Mouse (Mus musculus) hindbrain, embryonic 14.5 days (tissue): ENCODE data around the gene Taar6. TPM values are rescaled to one million over a fixed set of nuclear protein-coding genes. Genes with fewer than 3 reads are reported as not detected.
A peak's percentile ranks its signal among the peaks of the same experiment; 100 is the strongest.

Source experiments
- ATAC-seq: fragments of 200-750 bp; cut with Nextera tagmentation; 2 replicates; pipeline ENCODE4 v1.8.0; 2017; ENCODE audit warnings: moderate number of reproducible peaks, mild to moderate bottlenecking, moderate TSS enrichment, moderate library complexity; ENCODE audit not compliant: low FRiP score
- DNase-seq: peaks from one replicate; pipeline ENCODE4 v3.0.0-alpha.2; 2015; ENCODE audit warnings: low spot score
- H3K27ac ChIP-seq: fragments of 300-500 bp; sonication (generic); 2 replicates; pipeline ENCODE4 v1.5.1; 2014; ENCODE audit warnings: mild to moderate bottlenecking, moderate library complexity
- H3K27me3 ChIP-seq: fragments of 300-500 bp; sonication (generic); 2 replicates; pipeline ENCODE4 v1.6.1; 2014; ENCODE audit warnings: mild to moderate bottlenecking, low read length, mixed read lengths; ENCODE audit not compliant: control insufficient read depth, insufficient read depth
- H3K36me3 ChIP-seq: fragments of 300-500 bp; sonication (generic); replicated peaks from 2 replicates; pipeline ENCODE4 v1.6.1; 2014; ENCODE audit not compliant: control insufficient read depth, insufficient read depth
- H3K4me1 ChIP-seq: fragments of 300-500 bp; sonication (generic); replicated peaks from 2 replicates; pipeline ENCODE4 v1.6.1; 2014; ENCODE audit warnings: antibody characterized with exemption, low read length, mixed read lengths; ENCODE audit not compliant: control insufficient read depth, insufficient read depth
- H3K4me2 ChIP-seq: fragments of 300-500 bp; sonication (generic); replicated peaks from 2 replicates; pipeline ENCODE4 v1.6.1; 2014; ENCODE audit warnings: mild to moderate bottlenecking, moderate library complexity
- H3K4me3 ChIP-seq: fragments of 300-500 bp; sonication (generic); replicated peaks from 2 replicates; pipeline ENCODE4 v1.5.1; 2014; ENCODE audit warnings: mild to moderate bottlenecking, low read length
- H3K9ac ChIP-seq: fragments of 300-500 bp; sonication (generic); 2 replicates; pipeline ENCODE4 v1.6.1; 2014
- H3K9me3 ChIP-seq: fragments of 300-500 bp; sonication (generic); 2 replicates; pipeline ENCODE4 v1.6.1; 2016; ENCODE audit warnings: low read length; ENCODE audit not compliant: control insufficient read depth
- WGBS: fragments of 180-500 bp; shearing (Covaris S2); extraction: QIAGEN DNeasy Blood & Tissue Kit; methylation state at CpG from one replicate; pipeline ENCODE4 v1.1.7; 2014; 5-methylcytosine and 5-hydroxymethylcytosine counted together
- polyA plus RNA-seq: library from polyadenylated mRNA; unstranded; fragments of >200 nt; fragmentation: Nextera tagmentation; extraction: Ambion mirVana; gene quantifications from 2 replicates; pipeline ENCODE4 v1.2.1, GENCODE M21; 2014

The Taar6 gene
- polyA plus RNA-seq, 1 experiment from 2014 or later, result not detected

GRCm38 (mm10) chr10:23978901-23979705 is 6.3 kb downstream of the Taar6 start:
- ATAC-seq (peak; percentile 77), DNase-seq (peak; percentile 72)
- no peaks in the 10 kb centered on the region for H3K27me3 ChIP-seq
- H3K36me3 ChIP-seq, result no peaks in the 10 kb centered on the region
- no peak overlapping the region for H3K9ac ChIP-seq
- H3K27ac ChIP-seq, result no peak overlapping the region
- WGBS, result 43% methylated on average over 16 of the region's 16 CpGs
- no peaks in the 10 kb centered on the region for H3K9me3 ChIP-seq
- H3K4me3 ChIP-seq, result no peak overlapping the region
- no peaks in the 10 kb centered on the region for H3K4me1 ChIP-seq
- no peak overlapping the region for H3K4me2 ChIP-seq

GRCm38 (mm10) chr10:23977958-23978357 is 7.5 kb downstream of the Taar6 start:
- no peak for ATAC-seq
- no peak overlapping the region for H3K4me3 ChIP-seq
- 37% methylated on average over 4 of the region's 4 CpGs for WGBS
- no peaks in the 10 kb centered on the region for H3K27me3 ChIP-seq
- DNase-seq, result no peak
- no peaks in the 10 kb centered on the region for H3K4me1 ChIP-seq
- H3K9ac ChIP-seq, result no peak overlapping the region
- no peaks in the 10 kb centered on the region for H3K36me3 ChIP-seq
- no peak overlapping the region for H3K27ac ChIP-seq
- no peaks in the 10 kb centered on the region for H3K9me3 ChIP-seq
- H3K4me2 ChIP-seq, result no peak overlapping the region

GRCm38 (mm10) chr10:23971256-23971655 is 14.2 kb downstream of the Taar6 start:
- H3K4me2 ChIP-seq, result no peak overlapping the region
- H3K4me1 ChIP-seq, result no peaks in the 10 kb centered on the region
- no peaks in the 10 kb centered on the region for H3K9me3 ChIP-seq
- 88% methylated on average over 5 of the region's 5 CpGs for WGBS
- no peaks in the 10 kb centered on the region for H3K36me3 ChIP-seq
- ATAC-seq (no peak), DNase-seq (no peak)
- no peak overlapping the region for H3K4me3 ChIP-seq
- no peak overlapping the region for H3K9ac ChIP-seq
- no peaks in the 10 kb centered on the region for H3K27me3 ChIP-seq
- H3K27ac ChIP-seq, result no peak overlapping the region

GRCm38 (mm10) chr10:23970656-23971165 is 14.7 kb downstream of the Taar6 start, which contains the start of gene Taar5:
Taar5 (plus strand) TSS chr10:23970706.
- no peak within 1 kb of the TSS for H3K4me2 ChIP-seq
- H3K9ac ChIP-seq, result no peak within 1 kb of the TSS
- 91% methylated on average over 11 of the region's 11 CpGs for WGBS
- ATAC-seq (no peak), DNase-seq (no peak)
- no peak within 1 kb of the TSS for H3K4me3 ChIP-seq
- H3K27me3 ChIP-seq, result no peaks in the 10 kb centered on the region
- H3K36me3 ChIP-seq, result no peaks in the 10 kb centered on the region
- no peaks in the 10 kb centered on the region for H3K4me1 ChIP-seq
- H3K27ac ChIP-seq, result no peak within 1 kb of the TSS
- no peaks in the 10 kb centered on the region for H3K9me3 ChIP-seq

GRCm38 (mm10) chr10:23964921-23965610 is 20.4 kb downstream of the Taar6 start:
- DNase-seq (no peak), ATAC-seq (no peak)
- no peaks in the 10 kb centered on the region for H3K4me1 ChIP-seq
- H3K4me3 ChIP-seq, result no peak overlapping the region
- no peaks in the 10 kb centered on the region for H3K27me3 ChIP-seq
- H3K9ac ChIP-seq, result no peak overlapping the region
- H3K9me3 ChIP-seq, result no peaks in the 10 kb centered on the region
- H3K27ac ChIP-seq, result no peak overlapping the region
- WGBS, result 94% methylated on average over 6 of the region's 6 CpGs
- H3K36me3 ChIP-seq, result no peaks in the 10 kb centered on the region
- no peak overlapping the region for H3K4me2 ChIP-seq

GRCm38 (mm10) chr10:23963444-23963843 is 22.0 kb downstream of the Taar6 start:
- no peak for ATAC-seq
- no peak overlapping the region for H3K4me3 ChIP-seq
- H3K27ac ChIP-seq, result no peak overlapping the region
- H3K27me3 ChIP-seq, result no peaks in the 10 kb centered on the region
- H3K36me3 ChIP-seq, result no peaks in the 10 kb centered on the region
- no peak overlapping the region for H3K9ac ChIP-seq
- DNase-seq, result no peak
- no peak overlapping the region for H3K4me2 ChIP-seq
- WGBS, result 60% methylated on average over 3 of the region's 3 CpGs
- H3K4me1 ChIP-seq, result no peaks in the 10 kb centered on the region
- no peaks in the 10 kb centered on the region for H3K9me3 ChIP-seq

GRCm38 (mm10) chr10:23960444-23960915 is 25.0 kb downstream of the Taar6 start, which contains the start of gene Taar4:
Taar4 (plus strand) TSS chr10:23960494.
- no peak for ATAC-seq
- Histone ChIP-seq H3K36me3 (no peaks in the 10 kb centered on the region), H3K4me3 (no peak within 1 kb of the TSS), H3K27ac (no peak within 1 kb of the TSS), H3K4me1 (no peaks in the 10 kb centered on the region), H3K27me3 (no peaks in the 10 kb centered on the region), H3K9me3 (no peaks in the 10 kb centered on the region), H3K4me2 (no peak within 1 kb of the TSS), H3K9ac (no peak within 1 kb of the TSS)
- 93% methylated on average over 13 of the region's 13 CpGs for WGBS
- no peak for DNase-seq

GRCm38 (mm10) chr10:23959071-23959470 is 26.4 kb downstream of the Taar6 start:
- 70% methylated on average over 3 of the region's 3 CpGs for WGBS
- Histone ChIP-seq H3K27me3 (no peaks in the 10 kb centered on the region), H3K4me3 (no peak overlapping the region), H3K9ac (no peak overlapping the region), H3K4me2 (no peak overlapping the region), H3K9me3 (no peaks in the 10 kb centered on the region), H3K4me1 (no peaks in the 10 kb centered on the region), H3K27ac (no peak overlapping the region), H3K36me3 (no peaks in the 10 kb centered on the region)
- DNase-seq (no peak), ATAC-seq (no peak)

GRCm38 (mm10) chr10:23951714-23952113 is 33.7 kb downstream of the Taar6 start:
- no peak overlapping the region for H3K9ac ChIP-seq
- H3K36me3 ChIP-seq, result no peaks in the 10 kb centered on the region
- H3K4me1 ChIP-seq, result no peaks in the 10 kb centered on the region
- 85% methylated on average over 6 of the region's 6 CpGs for WGBS
- no peak for ATAC-seq
- no peak overlapping the region for H3K4me2 ChIP-seq
- H3K27ac ChIP-seq, result no peak overlapping the region
- no peak for DNase-seq
- no peaks in the 10 kb centered on the region for H3K27me3 ChIP-seq
- H3K9me3 ChIP-seq, result no peaks in the 10 kb centered on the region
- H3K4me3 ChIP-seq, result no peak overlapping the region
